ENCODE assay signal across 8 mouse cellular contexts in the genomic region with DNA sequence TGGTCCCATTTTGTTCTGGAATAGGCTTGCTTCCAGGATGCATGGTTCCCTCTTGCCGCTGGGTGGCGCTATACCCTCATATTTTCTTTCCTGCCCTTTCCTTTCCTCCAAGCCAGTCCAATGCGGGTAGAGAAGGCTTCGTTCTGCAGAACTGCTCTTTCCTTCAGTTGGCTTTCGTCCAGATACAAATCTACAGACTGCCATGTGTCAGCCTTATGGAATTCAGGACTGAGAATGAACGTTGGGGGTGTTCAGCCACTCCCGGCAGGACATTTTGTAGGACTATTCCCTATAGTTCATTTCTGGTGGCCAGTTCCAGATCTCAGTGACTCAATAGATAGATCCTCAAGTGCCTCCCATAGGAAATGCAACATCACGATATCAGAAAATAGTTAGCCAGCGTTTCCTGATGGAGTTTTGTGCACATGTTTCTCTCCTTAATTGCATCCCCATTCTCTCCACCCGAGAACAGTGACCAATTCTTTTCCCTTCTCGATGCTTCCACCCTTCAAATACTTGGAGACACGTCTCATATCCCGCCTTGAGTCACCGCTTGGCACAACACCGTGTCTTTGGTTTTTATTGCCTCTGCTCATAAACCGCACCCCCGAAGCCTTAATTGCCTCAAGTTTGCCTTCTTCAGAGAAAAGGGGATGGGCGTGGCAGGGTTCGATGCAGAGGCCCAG. TPM values are rescaled to one million over a fixed set of nuclear protein-coding genes. Genes with fewer than 3 reads are reported as not detected.
DNase-seq lines count a peak whose midpoint lies in the region; ATAC-seq and TF ChIP-seq lines count a peak whose summit lies in the region.

No protein-coding gene starts in this region.

- no peaks in the 10 kb centered on the region for H3K36me3 ChIP-seq in forebrain, embryonic 12.5 days (replicated peaks)
- no peaks in the 10 kb centered on the region for H3K36me3 ChIP-seq in lung, postnatal 0 days (ENCODE audit: insufficient read depth, low read length)

- H3K4me2 ChIP-seq in forebrain, embryonic 12.5 days = no peak overlapping the region
- peak overlapping the region; percentile 38 for H3K4me2 ChIP-seq in lung, postnatal 0 days (replicated peaks; ENCODE audit: low read depth, low read length)

- H3K9me3 ChIP-seq in forebrain, embryonic 12.5 days = no peaks in the 10 kb centered on the region
- no peaks in the 10 kb centered on the region for H3K9me3 ChIP-seq in lung, postnatal 0 days (ENCODE audit: low read length)

- TF ChIP-seq EP300 in lung, postnatal 0 days (IDR thresholded peaks at IDR 0.05) = peak; percentile 82

- intact Hi-C loops in heart, postnatal 10 days (cut with DNase I) = loop anchor here (1.0 to 10.0 kb wide), 4 partner anchors 113 to 575 kb away; a partner anchor contains a TSS

- DNase-seq in Muller cell, postnatal 12 days (ENCODE audit: inconsistent ontology term) = peak; percentile 90
- peak; percentile 20 for DNase-seq in c-Kit-positive CD71-positive TER-119-positive erythroid progenitor cells, embryonic 14.5 days (ENCODE audit: low spot score)
- DNase-seq in heart, postnatal 10 days = peak; percentile 84 to 88
- DNase-seq in layer of hippocampus, adult 18-20 months (ENCODE audit: low spot score in 2 of 2) = peak; percentile 58 to 82
- DNase-seq in lung, postnatal 0 days (ENCODE audit: low spot score) = peak; percentile 98
- DNase-seq in retina, embryonic 14.5 days (ENCODE audit: low spot score) = peak; percentile 77
- DNase-seq in urinary bladder, postnatal 25 days (ENCODE audit: low spot score) = peak; percentile 74

- H3K4me3 ChIP-seq in forebrain, embryonic 12.5 days (replicated peaks) = no peak overlapping the region
- no peak overlapping the region for H3K4me3 ChIP-seq in lung, postnatal 0 days (ENCODE audit: low read depth, low read length)

- peak; percentile 95 for TF ChIP-seq CTCF in lung, postnatal 0 days (IDR thresholded peaks at IDR 0.05)

- peak; percentile 30; the same call in 1 of the 2 replicates for ATAC-seq in forebrain, embryonic 12.5 days (ENCODE audit: low FRiP score)
- peak; percentile 67 for ATAC-seq in lung, postnatal 0 days

- no peak overlapping the region for H3K27ac ChIP-seq in forebrain, embryonic 12.5 days
- peak overlapping the region; percentile 91 for H3K27ac ChIP-seq in lung, postnatal 0 days (ENCODE audit: low read length)

- H3K27me3 ChIP-seq in forebrain, embryonic 12.5 days = peaks cover 12% of the 10 kb centered on the region; the same call in 1 of the 2 replicates
- no peaks in the 10 kb centered on the region for H3K27me3 ChIP-seq in lung, postnatal 0 days (replicated peaks; ENCODE audit: insufficient read depth, low read length)

- no peak overlapping the region for H3K9ac ChIP-seq in forebrain, embryonic 12.5 days
- no peak overlapping the region for H3K9ac ChIP-seq in lung, postnatal 0 days (replicated peaks; ENCODE audit: low read depth)

- WGBS in forebrain, embryonic 12.5 days = 49% methylated on average over 19 of the region's 19 CpGs
- WGBS in lung, postnatal 0 days = 10% methylated on average over 19 of the region's 19 CpGs

- H3K4me1 ChIP-seq in forebrain, embryonic 12.5 days = peaks cover 23% of the 10 kb centered on the region
- H3K4me1 ChIP-seq in lung, postnatal 0 days (ENCODE audit: insufficient read depth, low read depth, low read length) = peaks cover 19% of the 10 kb centered on the region

RNA-seq across cellular contexts. Expression of a gene that starts 4.2 kb away (rescaled TPM):
- polyA plus RNA-seq in forebrain, embryonic 12.5 days (2016; fragmentation: Nextera tagmentation; extraction: Ambion mirVana) = 0.49 and 0.69 TPM in 2 replicates
- under 1 TPM; 0.32 to 0.89 TPM for total RNA-seq in heart, postnatal 10 days (2021)
- not detected for total RNA-seq in layer of hippocampus, adult 18-20 months (2021)
- 2.9 and 5.5 TPM in 2 replicates for polyA plus RNA-seq in lung, postnatal 0 days (2015; fragmentation: Nextera tagmentation; extraction: Ambion mirVana)

RNA-seq across cellular contexts. Expression of a gene that starts 52.2 kb away (rescaled TPM):
- 2.8 and 3.6 TPM in 2 replicates for polyA plus RNA-seq in forebrain, embryonic 12.5 days (2016; fragmentation: Nextera tagmentation; extraction: Ambion mirVana)
- 10 to 100 TPM; 58.5 to 59.0 TPM for total RNA-seq in heart, postnatal 10 days (2021)
- total RNA-seq in layer of hippocampus, adult 18-20 months (2021) = 10 to 100 TPM; 84.3 to 93.4 TPM
- polyA plus RNA-seq in lung, postnatal 0 days (2015; fragmentation: Nextera tagmentation; extraction: Ambion mirVana) = 16.3 and 16.5 TPM in 2 replicates

RNA-seq across cellular contexts. Expression of a gene that starts 52.2 kb away (rescaled TPM):
- 48.8 and 52.2 TPM in 2 replicates for polyA plus RNA-seq in forebrain, embryonic 12.5 days (2016; fragmentation: Nextera tagmentation; extraction: Ambion mirVana)
- 1 to 10 TPM; 5.6 to 7.5 TPM for total RNA-seq in heart, postnatal 10 days (2021)
- 100 to 1,000 TPM; 169 to 171 TPM for total RNA-seq in layer of hippocampus, adult 18-20 months (2021)
- 5.7 and 6.1 TPM in 2 replicates for polyA plus RNA-seq in lung, postnatal 0 days (2015; fragmentation: Nextera tagmentation; extraction: Ambion mirVana)

Comparison
In these comparisons a context has a peak if more than half of its experiments do, and no peak if none do; other contexts are left out.
1. DNase-seq: peak in every context shown above with its lines; median percentile 98 in lung, postnatal 0 days; 90 in Muller cell, postnatal 12 days; 86 in heart, postnatal 10 days; 77 in retina, embryonic 14.5 days; 74 in urinary bladder, postnatal 25 days; 70 in layer of hippocampus, adult 18-20 months; 20 in c-Kit-positive CD71-positive TER-119-positive erythroid progenitor cells, embryonic 14.5 days.
2. RNA of a gene that starts 52.2 kb away (total RNA-seq): 169 to 171 TPM in layer of hippocampus, adult 18-20 months; 5.6 to 7.5 TPM in heart, postnatal 10 days; every median in the first group is over 10 times any median in the second.